ENCODE assay signal across 23 mouse cellular contexts in genomic region chr4:135357221-135357920, GRCm38 (mm10). TPM values are rescaled to one million over a fixed set of nuclear protein-coding genes. Genes with fewer than 3 reads are reported as not detected.
DNase-seq lines count a peak whose midpoint lies in the region; ATAC-seq and TF ChIP-seq lines count a peak whose summit lies in the region.
"Had no signal": no experiment of that assay in that cellular context is flagged by ENCODE, and none has a peak within 500 bp of the region (broad histone marks: within the 10 kb centered on the region; RNA-seq: fewer than 3 reads in every experiment).

No protein-coding gene starts in this region.

- intact Hi-C loops in left cerebral cortex, adult 2 months (cut with DNase I) = no loop called here

- no peaks in the 10 kb centered on the region for H3K36me3 ChIP-seq in stomach, embryonic 16.5 days (ENCODE audit: control insufficient read depth, insufficient read depth, low read length)
- no peaks in the 10 kb centered on the region for H3K36me3 ChIP-seq in stomach, postnatal 0 days (ENCODE audit: control insufficient read depth, insufficient read depth, low read length)
- H3K36me3 ChIP-seq: embryonic facial prominence, embryonic 13.5 days; liver, embryonic 12.5 days; midbrain, embryonic 15.5 days had no signal

- no peak overlapping the region for H3K4me3 ChIP-seq in stomach, embryonic 16.5 days (replicated peaks; ENCODE audit: low read length)
- H3K4me3 ChIP-seq in stomach, postnatal 0 days (ENCODE audit: low read depth, low read length) = no peak overlapping the region
- H3K4me3 ChIP-seq in left cerebral cortex, adult 2 months = no peak overlapping the region
- H3K4me3 ChIP-seq: embryonic facial prominence, embryonic 13.5 days; liver, embryonic 12.5 days; midbrain, embryonic 15.5 days had no signal

- TF ChIP-seq CTCF in stomach, postnatal 0 days (IDR thresholded peaks at IDR 0.05; ENCODE audit: low read depth) = no peak
- TF ChIP-seq CTCF in left cerebral cortex, adult 2 months (IDR thresholded peaks at IDR 0.05) = no peak

- no peaks in the 10 kb centered on the region for H3K27me3 ChIP-seq in stomach, embryonic 16.5 days (ENCODE audit: control insufficient read depth, insufficient read depth, low read length)
- H3K27me3 ChIP-seq in stomach, postnatal 0 days (ENCODE audit: control insufficient read depth, insufficient read depth, low read length) = no peaks in the 10 kb centered on the region
- H3K27me3 ChIP-seq: embryonic facial prominence, embryonic 13.5 days; midbrain, embryonic 15.5 days had no signal

- peaks cover 7% of the 10 kb centered on the region for H3K4me1 ChIP-seq in stomach, embryonic 16.5 days (ENCODE audit: control insufficient read depth, insufficient read depth, low read length)
- H3K4me1 ChIP-seq in stomach, postnatal 0 days (replicated peaks; ENCODE audit: control insufficient read depth, insufficient read depth) = 0 out of 2 replicates have a peak, but pooled peaks cover 3% of the 10 kb centered on the region

- no peak for DNase-seq in stomach, postnatal 0 days (ENCODE audit: low spot score)
- DNase-seq in kidney, adult 9 months = peak; percentile 89
- peak; percentile 79 to 85 for DNase-seq in kidney, postnatal 36 days
- DNase-seq in lung, postnatal 4 days = peak; percentile 21 to 50
- DNase-seq in left cerebral cortex, adult 2 months (ENCODE audit: extremely low spot score in 1 of 2, low spot score in 2 of 2) = no peak
- DNase-seq in layer of hippocampus, adult 8-10 months (ENCODE audit: low spot score in 2 of 2) = no peak
- DNase-seq in cerebellum, postnatal 14 days = no peak
- DNase-seq: adrenal gland, postnatal 14 days; B cell, adult 2 months; cerebellum, adult 18-20 months; gastrocnemius, postnatal 10 days; layer of hippocampus, adult 9-11 months; retina, postnatal 1 day; right cerebral cortex, postnatal 4 days; thymus, adult 18-20 months had no signal

- H3K9me3 ChIP-seq in stomach, embryonic 16.5 days (replicated peaks; ENCODE audit: control insufficient read depth, low read length) = no peaks in the 10 kb centered on the region
- H3K9me3 ChIP-seq in stomach, postnatal 0 days (ENCODE audit: control insufficient read depth, low read length) = no peaks in the 10 kb centered on the region
- H3K9me3 ChIP-seq: embryonic facial prominence, embryonic 13.5 days; liver, embryonic 12.5 days; midbrain, embryonic 15.5 days had no signal

- WGBS in stomach, embryonic 16.5 days = 75% methylated on average over 12 of the region's 12 CpGs
- WGBS in stomach, postnatal 0 days = 72% methylated on average over 12 of the region's 12 CpGs

- no peak for ATAC-seq in stomach, embryonic 16.5 days (ENCODE audit: insufficient read depth, low FRiP score)
- ATAC-seq in stomach, postnatal 0 days (ENCODE audit: low FRiP score, low TSS enrichment) = no peak
- ATAC-seq: inflammation-experienced regulatory T-cells, adult 6 months; liver, embryonic 12.5 days; midbrain, embryonic 15.5 days had no signal

- no peak for TF ChIP-seq EP300 in stomach, postnatal 0 days (optimal IDR thresholded peaks at IDR 0.05)

- no peak overlapping the region for H3K4me2 ChIP-seq in stomach, embryonic 16.5 days (ENCODE audit: low read depth, low read length)
- H3K4me2 ChIP-seq in stomach, postnatal 0 days (replicated peaks; ENCODE audit: low read depth) = no peak overlapping the region
- H3K4me2 ChIP-seq: embryonic facial prominence, embryonic 13.5 days; liver, embryonic 12.5 days; midbrain, embryonic 15.5 days had no signal

- 0 out of 2 replicates have a peak overlapping the region, but pooled peaks have one; percentile 21 for H3K9ac ChIP-seq in stomach, embryonic 16.5 days (ENCODE audit: low read length)
- no peak overlapping the region for H3K9ac ChIP-seq in stomach, postnatal 0 days (ENCODE audit: low read length)
- H3K9ac ChIP-seq: embryonic facial prominence, embryonic 13.5 days; liver, embryonic 12.5 days; midbrain, embryonic 15.5 days had no signal

- peak overlapping the region; percentile 68; the same call in 1 of the 2 replicates for H3K27ac ChIP-seq in stomach, embryonic 16.5 days (ENCODE audit: low read length)
- H3K27ac ChIP-seq in stomach, postnatal 0 days (replicated peaks) = no peak overlapping the region
- H3K27ac ChIP-seq in left cerebral cortex, adult 2 months = no peak overlapping the region
- H3K27ac ChIP-seq: liver, embryonic 12.5 days; midbrain, embryonic 15.5 days had no signal

RNA-seq across cellular contexts. Expression of gene Srrm1, which starts 4.2 kb away (rescaled TPM):
- polyA plus RNA-seq in stomach, embryonic 16.5 days (2015; fragmentation: Nextera tagmentation; extraction: Ambion mirVana) = 176 and 188 TPM in 2 replicates
- 95.9 and 108 TPM in 2 replicates for polyA plus RNA-seq in stomach, postnatal 0 days (2015; fragmentation: Nextera tagmentation; extraction: Ambion mirVana)
- 100 to 1,000 TPM; 133 to 139 TPM for total RNA-seq in left cerebral cortex, adult 2 months (2021)
- total RNA-seq in layer of hippocampus, adult 8-10 months (2022) = 100 to 1,000 TPM; 134 to 168 (median 160) TPM

RNA-seq across cellular contexts. Expression of gene Ncmap, which starts 40.7 kb away (rescaled TPM):
- polyA plus RNA-seq in stomach, embryonic 16.5 days (2015; fragmentation: Nextera tagmentation; extraction: Ambion mirVana) = 27.4 and 36.0 TPM in 2 replicates
- 39.8 and 42.2 TPM in 2 replicates for polyA plus RNA-seq in stomach, postnatal 0 days (2015; fragmentation: Nextera tagmentation; extraction: Ambion mirVana)
- total RNA-seq in left cerebral cortex, adult 2 months (2021) = 1 to 10 TPM in 1 of 2 experiments, under 1 TPM in 1; 0.65 to 1.6 TPM
- 1 to 10 TPM in 1 of 4 experiments, under 1 TPM in 2, not detected in 1; 0.58 to 1.2 (median 0.96) TPM for total RNA-seq in layer of hippocampus, adult 8-10 months (2022)
- total RNA-seq: adrenal gland, postnatal 14 days; heart, adult 8-10 months; neutrophil, adult 5-6 weeks had no signal
- polyA plus RNA-seq: hindbrain, embryonic 11.5 days had no signal

Comparison
In these comparisons a context has a peak if more than half of its experiments do, and no peak if none do; other contexts are left out.
1. DNase-seq: peak in kidney, adult 9 months (single experiment), kidney, postnatal 36 days (2 of 2) and lung, postnatal 4 days (2 of 2); none in stomach, postnatal 0 days (single experiment), left cerebral cortex, adult 2 months (0 of 2), layer of hippocampus, adult 8-10 months (0 of 2) and cerebellum, postnatal 14 days (0 of 2).